Mouse (Mus musculus) thymus, adult 2 months (tissue): ENCODE measurements around the gene Gm26741.

ENCODE experiments used
- CTCF ChIP-seq: fragments of 200-500 bp; IDR thresholded peaks from 2 replicates; pipeline ENCODE4 v1.5.1; 2012; ENCODE audit warnings: mild to moderate bottlenecking, control low read depth, low read length, moderate library complexity, borderline replicate concordance; ENCODE audit not compliant: control insufficient read depth, poor library complexity, insufficient read depth; ENCODE audit errors: extremely low read depth
- POLR2A ChIP-seq: fragments of 200-500 bp; IDR thresholded peaks from 2 replicates; pipeline ENCODE4 v1.6.1; 2012; ENCODE audit warnings: mild to moderate bottlenecking, low read length, control low read depth, moderate library complexity; ENCODE audit not compliant: control insufficient read depth, poor library complexity, insufficient read depth; ENCODE audit errors: extremely low read depth

GRCm38 (mm10) chr10:52381321-52381801 lies 22.8 kb downstream of the Gm26741 start:
- no peak for TF ChIP-seq POLR2A
- TF ChIP-seq CTCF = no peak
